Mouse (Mus musculus): ENCODE results near the gene 2810004N23Rik. TPM values are rescaled to one million over a fixed set of nuclear protein-coding genes. Genes with fewer than 3 reads are reported as not detected.

Gene 2810004N23Rik
- polyA plus RNA-seq (2015; fragmentation: Nextera tagmentation; extraction: Ambion mirVana) = 22.0 and 26.7 TPM in 2 replicates

DNA sequence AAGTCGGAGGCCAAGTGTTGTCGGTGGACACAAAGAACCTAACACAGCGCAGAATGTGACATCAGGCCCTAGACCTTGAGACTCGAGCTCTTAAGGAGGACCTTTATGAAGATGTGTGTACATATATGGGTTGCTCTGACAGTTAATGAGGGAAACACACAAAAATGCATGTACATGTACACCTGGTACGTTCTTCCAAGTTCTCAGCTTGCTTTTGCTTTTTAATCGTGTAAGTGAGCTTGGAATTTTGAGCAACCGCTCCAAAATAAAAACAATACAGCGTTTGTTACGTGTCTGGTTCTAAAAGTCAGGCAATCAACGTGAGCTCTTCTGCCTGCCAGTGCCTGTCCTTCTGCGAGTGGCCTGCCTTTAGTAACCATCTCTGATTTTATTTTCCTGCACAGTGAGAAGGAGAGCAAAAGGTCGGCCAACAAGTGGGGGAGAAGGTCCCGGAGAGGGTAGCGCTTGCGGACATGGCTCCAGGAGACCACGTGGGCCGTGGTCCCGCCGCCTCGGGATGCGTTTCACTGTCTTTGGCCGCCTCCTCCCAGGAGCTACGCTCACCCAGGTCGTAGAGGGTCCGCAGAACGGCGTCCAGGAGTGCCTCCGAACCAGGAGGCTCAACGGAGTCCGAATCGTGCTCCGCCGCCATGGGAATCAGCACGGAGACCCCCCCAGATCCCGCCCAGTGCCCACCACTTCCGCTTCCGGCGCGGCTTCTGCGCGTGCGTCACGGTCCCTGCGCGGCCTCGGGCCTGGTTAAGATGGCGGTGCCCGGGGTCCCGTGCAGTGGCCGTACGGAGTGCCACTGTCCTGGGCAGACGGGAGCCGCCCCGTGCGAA is at the start of gene 2810004N23Rik, which contains the start of gene Gnpat:
2810004N23Rik (minus strand) TSS at position 800 of the 842 bp plus-strand sequence.
Gnpat (plus strand) TSS at position 713 of the 842 bp plus-strand sequence.
- H3K36me3 ChIP-seq = peaks cover 33% of the 10 kb centered on the region
- peak within 1 kb of the TSS; percentile 94 for H3K27ac ChIP-seq (replicated peaks)
- WGBS = 1% methylated on average over 55 of the region's 55 CpGs
- ATAC-seq (ENCODE audit: low FRiP score) = peak; percentile 98
- H3K9me3 ChIP-seq (replicated peaks) = no peaks in the 10 kb centered on the region
- H3K4me3 ChIP-seq (replicated peaks) = peak within 1 kb of the TSS; percentile 83
- H3K4me1 ChIP-seq = peaks cover 27% of the 10 kb centered on the region
- peak within 1 kb of the TSS; percentile 93 for H3K9ac ChIP-seq (replicated peaks)
- no peaks in the 10 kb centered on the region for H3K27me3 ChIP-seq (replicated peaks)
- peak within 1 kb of the TSS; percentile 79 for H3K4me2 ChIP-seq

DNA sequence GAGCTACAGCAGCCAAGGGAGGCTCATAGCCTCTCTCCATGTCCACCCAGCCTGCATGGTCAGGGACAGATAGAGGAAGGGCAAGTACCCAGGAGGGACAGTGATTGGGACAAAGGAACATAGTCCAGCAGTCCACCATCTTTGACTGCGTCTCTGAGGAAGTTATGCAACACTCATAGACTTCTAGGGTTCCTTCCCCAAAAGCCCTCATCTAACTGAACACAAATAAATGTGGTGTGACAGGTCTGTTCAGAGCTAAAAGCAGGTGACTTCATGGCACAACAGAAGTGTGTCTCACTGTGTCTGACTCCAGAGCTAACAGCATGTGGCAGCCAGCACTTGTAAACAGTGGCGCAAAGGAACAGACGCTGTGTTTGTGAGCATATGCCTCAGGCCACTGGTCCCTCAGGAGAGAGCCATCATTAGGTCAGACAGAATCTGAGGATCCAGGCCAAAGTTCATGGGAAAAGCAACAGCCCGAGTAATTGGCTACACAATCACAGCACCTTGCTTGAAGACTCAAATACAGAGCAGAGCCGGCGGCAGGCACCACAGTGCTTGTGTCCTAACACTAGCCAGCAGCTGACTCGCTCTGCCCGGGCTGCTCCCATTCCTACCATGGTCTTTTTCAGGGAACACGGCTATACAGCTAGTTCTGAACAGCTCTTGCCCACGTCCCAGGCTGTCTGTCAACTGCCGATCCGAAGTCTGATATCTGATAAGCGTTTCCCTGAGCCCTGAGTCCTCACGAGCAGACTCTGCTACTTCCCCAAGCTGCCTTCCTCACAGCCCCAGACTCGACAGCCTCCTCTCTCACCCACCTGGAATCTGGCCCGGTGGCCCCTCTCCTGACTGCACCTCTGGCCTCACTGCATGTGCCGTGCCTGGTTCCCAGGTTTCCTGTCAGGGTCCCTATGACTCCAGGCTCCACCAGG is 49.3 kb upstream of the 2810004N23Rik start:
- WGBS = 80% methylated on average over 17 of the region's 17 CpGs
- Histone ChIP-seq H3K9me3 (replicated peaks) (no peaks in the 10 kb centered on the region), H3K27me3 (replicated peaks) (no peaks in the 10 kb centered on the region), H3K9ac (replicated peaks) (no peak overlapping the region), H3K4me3 (replicated peaks) (no peak overlapping the region), H3K4me2 (no peak overlapping the region), H3K36me3 (peaks cover 82% of the 10 kb centered on the region), H3K27ac (replicated peaks) (no peak overlapping the region), H3K4me1 (no peaks in the 10 kb centered on the region)
- ATAC-seq (ENCODE audit: low FRiP score) = no peak

DNA sequence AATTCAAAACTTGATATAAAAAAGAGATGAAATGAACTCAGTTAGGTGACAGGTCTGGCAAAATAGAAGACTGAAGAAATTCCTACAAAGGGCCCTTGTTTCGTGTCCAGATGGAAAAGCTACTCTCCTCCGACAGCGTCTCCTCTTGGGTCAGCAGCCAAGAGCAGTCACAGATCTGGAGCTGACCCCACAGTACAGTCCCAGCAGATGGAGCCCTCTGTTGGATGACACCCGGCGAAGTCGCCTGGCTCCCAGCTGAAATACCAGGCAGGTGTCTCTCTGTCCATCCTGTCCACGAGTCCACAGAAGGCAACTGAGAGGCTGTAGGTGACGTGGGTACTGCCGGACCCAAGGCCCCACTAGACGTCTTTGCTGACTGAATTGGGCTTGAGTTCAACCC is 47.4 kb upstream of the 2810004N23Rik start:
- no peak overlapping the region for H3K27ac ChIP-seq (replicated peaks)
- 88% methylated on average over 10 of the region's 10 CpGs for WGBS
- H3K9me3 ChIP-seq (replicated peaks) = no peaks in the 10 kb centered on the region
- H3K4me1 ChIP-seq = peaks cover 3% of the 10 kb centered on the region; the same call in 1 of the 2 replicates
- H3K4me2 ChIP-seq = no peak overlapping the region
- no peak overlapping the region for H3K9ac ChIP-seq (replicated peaks)
- ATAC-seq (ENCODE audit: low FRiP score) = no peak
- H3K27me3 ChIP-seq (replicated peaks) = no peaks in the 10 kb centered on the region
- no peak overlapping the region for H3K4me3 ChIP-seq (replicated peaks)
- H3K36me3 ChIP-seq = peaks cover 93% of the 10 kb centered on the region

DNA sequence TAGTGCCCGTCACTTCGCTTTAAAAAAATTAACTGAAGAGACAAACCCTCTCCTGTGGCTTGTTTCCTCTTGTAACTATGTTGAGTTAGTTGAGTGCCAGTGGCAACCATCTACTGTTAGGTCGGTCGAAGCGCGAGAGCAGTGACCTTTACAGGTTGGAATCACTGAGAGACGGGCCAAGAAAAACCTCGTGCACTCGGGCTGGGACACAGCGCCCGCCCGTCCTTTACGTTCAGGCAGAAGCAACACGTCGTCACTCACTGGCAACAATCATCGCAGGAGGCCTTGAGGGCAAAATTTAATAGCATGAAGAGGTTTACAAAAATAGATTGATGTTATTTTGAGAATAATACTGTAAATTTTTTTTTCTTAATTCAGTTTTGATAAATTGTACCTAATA is 47.0 kb upstream of the 2810004N23Rik start:
- no peak overlapping the region for H3K27ac ChIP-seq (replicated peaks)
- peaks cover 4% of the 10 kb centered on the region; the same call in 1 of the 2 replicates for H3K4me1 ChIP-seq
- 96% methylated on average over 16 of the region's 16 CpGs for whole genome bisulfite sequencing
- no peak overlapping the region for H3K9ac ChIP-seq (replicated peaks)
- H3K36me3 ChIP-seq = peaks cover 90% of the 10 kb centered on the region
- H3K4me2 ChIP-seq = no peak overlapping the region
- ATAC-seq (ENCODE audit: low FRiP score) = no peak
- no peak overlapping the region for H3K4me3 ChIP-seq (replicated peaks)
- H3K27me3 ChIP-seq (replicated peaks) = no peaks in the 10 kb centered on the region
- no peaks in the 10 kb centered on the region for H3K9me3 ChIP-seq (replicated peaks)

DNA sequence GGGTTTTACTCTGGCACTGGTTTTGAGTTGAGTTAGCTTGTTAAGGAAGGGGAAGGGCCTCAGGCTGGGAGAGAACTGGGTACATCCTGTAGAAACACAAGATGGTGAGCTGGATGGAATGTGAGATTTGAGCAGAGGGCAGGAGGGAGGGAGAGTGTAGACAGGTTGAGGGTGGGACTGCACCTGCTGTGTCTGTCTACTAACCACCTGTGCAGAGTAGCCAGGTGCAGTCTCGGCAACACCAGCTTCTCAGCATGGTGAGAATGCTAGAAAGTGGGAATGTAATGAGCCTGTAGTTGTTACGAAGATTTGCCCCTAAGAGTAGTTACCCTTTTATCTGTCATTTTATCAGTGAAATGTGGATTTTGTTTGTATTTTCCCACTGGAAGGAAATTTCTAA is 42.6 kb upstream of the 2810004N23Rik start:
- Histone ChIP-seq H3K36me3 (peaks cover 82% of the 10 kb centered on the region), H3K4me1 (peaks cover 10% of the 10 kb centered on the region; the same call in 1 of the 2 replicates), H3K4me2 (no peak overlapping the region), H3K4me3 (replicated peaks) (no peak overlapping the region), H3K27ac (replicated peaks) (no peak overlapping the region), H3K9me3 (replicated peaks) (no peaks in the 10 kb centered on the region), H3K27me3 (replicated peaks) (no peaks in the 10 kb centered on the region), H3K9ac (replicated peaks) (no peak overlapping the region)
- ATAC-seq (ENCODE audit: low FRiP score) = no peak
- WGBS = 88% methylated on average over 2 of the region's 2 CpGs

DNA sequence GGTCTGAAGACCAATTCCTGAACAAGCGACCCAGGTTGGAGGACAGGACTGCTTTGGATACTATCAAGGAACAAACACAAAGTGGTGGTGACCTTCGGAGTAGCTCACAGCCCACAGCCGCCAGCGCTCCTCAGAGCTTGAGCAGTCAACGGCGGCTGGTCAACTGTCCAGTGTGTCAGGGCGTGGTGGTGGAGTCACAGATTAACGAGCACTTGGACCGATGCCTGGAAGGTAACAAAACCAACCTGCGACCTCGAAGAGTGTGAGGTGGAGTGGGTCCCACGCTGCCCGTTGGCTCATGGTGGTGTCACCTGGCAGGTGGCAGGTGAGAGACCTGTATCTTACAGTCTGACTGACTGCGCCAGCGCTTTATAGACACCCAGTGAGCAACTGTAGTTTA is 40.3 kb upstream of the 2810004N23Rik start:
- H3K4me2 ChIP-seq = no peak overlapping the region
- H3K27ac ChIP-seq (replicated peaks) = no peak overlapping the region
- H3K4me1 ChIP-seq = peaks cover 23% of the 10 kb centered on the region
- H3K9ac ChIP-seq (replicated peaks) = no peak overlapping the region
- 95% methylated on average over 15 of the region's 15 CpGs for WGBS
- H3K4me3 ChIP-seq (replicated peaks) = no peak overlapping the region
- no peaks in the 10 kb centered on the region for H3K9me3 ChIP-seq (replicated peaks)
- peaks cover 72% of the 10 kb centered on the region for H3K36me3 ChIP-seq
- no peaks in the 10 kb centered on the region for H3K27me3 ChIP-seq (replicated peaks)
- ATAC-seq (ENCODE audit: low FRiP score) = no peak

DNA sequence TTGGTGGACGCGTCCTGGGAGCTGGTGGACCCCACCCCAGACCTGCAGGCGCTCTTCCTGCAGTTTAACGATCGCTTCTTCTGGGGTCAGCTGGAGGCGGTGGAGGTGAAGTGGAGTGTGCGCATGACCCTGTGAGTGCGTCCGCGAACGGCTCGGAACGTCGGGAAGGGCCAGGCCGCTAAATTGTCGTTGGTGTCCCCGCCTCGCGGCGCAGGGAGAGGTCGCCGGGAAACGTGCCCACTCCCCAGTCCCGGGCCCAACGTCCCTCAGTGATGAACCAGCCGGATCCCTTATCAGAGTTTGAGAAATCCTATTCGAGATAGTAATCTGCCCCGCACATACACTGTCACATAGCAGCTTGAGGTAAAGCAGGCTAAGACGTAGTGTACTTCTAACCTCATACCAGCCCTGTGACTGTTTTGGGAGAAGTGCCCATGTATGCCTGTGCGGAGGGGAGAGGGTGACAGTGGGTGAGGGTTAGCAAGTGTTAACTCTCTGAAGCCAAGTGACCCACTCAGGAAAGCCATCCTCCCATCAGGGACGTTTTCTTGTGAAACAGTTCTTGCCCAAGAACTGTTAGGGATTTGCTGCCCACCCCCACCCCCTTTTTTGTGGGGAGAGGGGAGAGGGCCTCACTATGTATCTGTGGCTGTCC is 35.5 kb upstream of the 2810004N23Rik start:
- Histone ChIP-seq H3K9ac (replicated peaks) (peak overlapping the region; percentile 83), H3K27ac (replicated peaks) (peak overlapping the region; percentile 85), H3K9me3 (replicated peaks) (no peaks in the 10 kb centered on the region), H3K4me2 (peak overlapping the region; percentile 83), H3K27me3 (replicated peaks) (no peaks in the 10 kb centered on the region), H3K36me3 (peaks cover 54% of the 10 kb centered on the region), H3K4me1 (peaks cover 48% of the 10 kb centered on the region), H3K4me3 (replicated peaks) (peak overlapping the region; percentile 99)
- WGBS = 6% methylated on average over 31 of the region's 31 CpGs
- peak; percentile 35; the same call in 1 of the 2 replicates for ATAC-seq (ENCODE audit: low FRiP score)

DNA sequence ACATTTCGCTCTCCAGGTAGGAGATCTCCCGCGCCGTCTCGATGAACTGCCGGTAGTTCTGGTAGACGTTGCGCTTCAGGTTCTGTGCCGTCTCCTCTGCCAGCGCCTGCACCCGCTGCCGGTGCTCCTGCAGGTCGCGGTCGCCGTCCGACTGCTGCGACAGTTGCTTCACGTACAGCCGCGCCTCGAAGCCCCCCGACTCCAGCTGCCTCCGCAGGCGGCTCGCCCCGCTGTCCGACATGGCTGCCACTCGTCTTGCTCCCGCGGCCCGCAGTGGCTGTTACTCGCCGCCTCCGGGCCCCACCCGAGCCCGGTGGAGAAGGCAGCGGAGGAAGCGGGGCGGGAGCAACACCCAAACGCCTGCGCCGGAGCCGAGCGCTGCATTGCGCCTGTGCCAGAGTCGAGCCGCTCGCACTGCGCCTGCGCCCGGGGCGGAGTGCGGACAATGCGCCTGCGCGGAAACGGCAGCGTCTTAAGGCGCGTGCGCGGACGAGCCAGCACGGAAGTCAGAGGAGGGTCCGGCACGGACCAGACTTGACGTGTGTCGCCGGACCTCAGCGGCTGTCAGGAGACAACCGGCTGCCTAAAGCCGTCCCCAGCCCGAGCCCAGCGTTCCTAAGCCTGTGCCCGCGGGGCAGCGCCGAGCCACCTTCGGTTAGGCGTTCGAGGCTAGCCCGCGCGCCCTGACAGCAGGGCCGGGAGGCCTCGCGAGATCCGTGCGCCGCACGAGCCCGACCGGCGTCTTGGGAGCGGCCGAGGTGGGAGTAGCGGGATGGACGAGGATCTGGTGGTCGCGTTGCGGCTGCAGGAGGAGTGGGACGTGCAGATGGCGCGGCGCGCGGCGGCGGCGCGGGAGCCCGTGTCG is 34.7 kb upstream of the 2810004N23Rik start, which contains the start of the genes Exoc8 and Sprtn:
Exoc8 (minus strand) TSS at position 320 of the 865 bp plus-strand sequence.
Sprtn (plus strand) TSS at position 501 of the 865 bp plus-strand sequence.
- Histone ChIP-seq H3K4me2 (peak within 1 kb of the TSS; percentile 83), H3K36me3 (peaks cover 52% of the 10 kb centered on the region), H3K9me3 (replicated peaks) (no peaks in the 10 kb centered on the region), H3K4me3 (replicated peaks) (peak within 1 kb of the TSS; percentile 99), H3K27ac (replicated peaks) (peak within 1 kb of the TSS; percentile 85), H3K9ac (replicated peaks) (peak within 1 kb of the TSS; percentile 83), H3K4me1 (peaks cover 55% of the 10 kb centered on the region), H3K27me3 (replicated peaks) (no peaks in the 10 kb centered on the region)
- peak; percentile 89 for ATAC-seq (ENCODE audit: low FRiP score)
- under 1% methylated on average over 114 of the region's 114 CpGs for WGBS

DNA sequence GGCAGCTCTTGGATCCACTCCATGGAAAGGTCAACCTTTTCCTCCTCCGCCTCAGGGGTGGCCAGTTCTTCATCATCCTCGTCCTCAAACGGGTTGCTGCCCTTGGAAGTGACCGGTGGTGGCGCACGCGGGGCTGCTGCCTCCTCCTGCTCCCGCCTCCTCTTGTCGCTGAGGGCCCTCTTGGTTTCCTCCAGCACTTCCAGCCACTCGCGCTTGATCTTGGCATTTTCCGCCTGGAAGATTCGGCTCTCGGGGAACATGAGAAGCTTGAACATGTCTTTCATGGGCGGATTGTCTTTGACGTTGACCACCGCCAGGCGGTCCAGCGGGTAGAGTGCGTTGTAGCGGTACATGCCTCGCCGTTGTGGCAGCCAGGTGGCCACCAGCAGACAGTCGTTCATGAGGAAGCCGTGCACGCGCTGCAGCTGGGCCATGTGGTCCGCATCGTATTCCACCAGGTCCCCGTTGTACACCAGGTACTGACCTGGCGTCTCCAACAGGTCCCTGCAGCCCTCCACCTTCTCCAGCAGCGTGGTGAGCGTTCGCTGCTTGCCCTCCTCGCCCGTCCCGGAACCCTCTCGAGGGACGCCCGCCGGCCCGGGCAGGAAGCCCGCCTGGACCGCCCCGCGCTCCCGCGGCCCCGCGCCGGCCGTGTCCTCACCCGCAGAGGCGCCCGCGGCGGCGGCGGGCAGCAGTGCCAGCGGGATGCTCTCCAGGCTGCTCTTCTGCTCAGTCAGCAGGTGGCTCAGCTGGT is 33.9 kb upstream of the 2810004N23Rik start:
- WGBS = 1% methylated on average over 60 of the region's 60 CpGs
- Histone ChIP-seq H3K27ac (replicated peaks) (peak overlapping the region; percentile 85), H3K36me3 (peaks cover 47% of the 10 kb centered on the region), H3K9me3 (replicated peaks) (no peaks in the 10 kb centered on the region), H3K4me2 (peak overlapping the region; percentile 83), H3K4me3 (replicated peaks) (peak overlapping the region; percentile 99), H3K27me3 (replicated peaks) (no peaks in the 10 kb centered on the region), H3K4me1 (peaks cover 55% of the 10 kb centered on the region), H3K9ac (replicated peaks) (peak overlapping the region; percentile 83)
- ATAC-seq (ENCODE audit: low FRiP score) = peak; percentile 56

Measured in neural tube, embryonic 15.5 days (tissue).